Mouse (Mus musculus) thymus, adult 2 months (tissue): ENCODE results near the gene Trh.

Source experiments
- CTCF ChIP-seq: fragments of 200-500 bp; IDR thresholded peaks from 2 replicates; pipeline ENCODE4 v1.5.1; 2012; ENCODE audit warnings: mild to moderate bottlenecking, control low read depth, low read length, moderate library complexity, borderline replicate concordance; ENCODE audit not compliant: control insufficient read depth, poor library complexity, insufficient read depth; ENCODE audit errors: extremely low read depth
- POLR2A ChIP-seq: fragments of 200-500 bp; IDR thresholded peaks from 2 replicates; pipeline ENCODE4 v1.6.1; 2012; ENCODE audit warnings: mild to moderate bottlenecking, low read length, control low read depth, moderate library complexity; ENCODE audit not compliant: control insufficient read depth, poor library complexity, insufficient read depth; ENCODE audit errors: extremely low read depth

GRCm38 (mm10) chr6:92224981-92225380 is 19.5 kb downstream of the Trh start:
- no peak for TF ChIP-seq CTCF
- TF ChIP-seq POLR2A, result no peak
